Mouse (Mus musculus): ENCODE results near the gene Gm5773.
"Not testable (repeated sequence)": the region's sequence is repeated elsewhere in the genome, so short reads cannot be mapped to it uniquely, and the experiment has no call there.

Gm5773 gene

DNA sequence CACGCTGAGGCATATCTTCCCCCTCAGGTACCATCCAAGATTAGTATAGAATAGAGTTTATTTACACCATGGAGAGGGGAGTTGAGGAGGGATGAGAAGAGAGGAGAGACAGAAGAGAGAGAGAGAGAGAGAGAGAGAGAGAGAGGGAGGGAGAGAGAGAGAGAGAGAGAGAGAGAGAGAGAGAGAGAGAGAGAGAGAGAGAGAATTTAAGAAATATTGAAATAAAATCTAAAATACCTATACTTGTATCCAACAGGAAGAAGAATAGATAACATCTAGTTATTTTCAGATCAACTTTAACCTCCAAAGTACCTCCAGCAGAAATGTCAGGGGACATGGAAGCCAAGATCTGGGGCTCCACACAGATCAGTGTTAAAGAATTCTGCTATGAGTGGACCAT lies at the start of gene Gm5773:
TSS of gene Gm5773 (plus strand) at position 301 of the 400 bp plus-strand sequence.
- not testable (repeated sequence) for DNase-seq (ENCODE audit: low spot score in 2 of 2)

DNA sequence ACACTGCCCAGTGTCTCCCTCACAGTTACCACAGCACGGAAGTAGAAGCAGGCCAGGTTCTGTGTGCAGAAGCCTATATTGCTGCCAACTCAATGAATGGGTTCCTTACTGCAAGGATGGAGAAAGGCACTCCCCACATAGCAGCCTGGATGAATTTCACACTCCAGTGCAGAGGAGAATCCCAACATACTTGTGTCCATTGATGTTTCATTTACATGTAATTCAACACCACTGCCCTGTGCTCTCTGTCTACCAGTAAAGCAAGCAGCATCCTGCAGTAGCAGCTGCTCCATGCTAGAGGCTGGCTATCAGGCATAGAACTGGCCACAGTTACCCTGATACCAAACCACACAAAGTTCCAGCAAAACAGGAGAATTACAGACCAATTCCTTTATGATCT lies 27.3 kb upstream of the Gm5773 start:
- not testable (repeated sequence) for DNase-seq (ENCODE audit: low spot score in 2 of 2)

DNA sequence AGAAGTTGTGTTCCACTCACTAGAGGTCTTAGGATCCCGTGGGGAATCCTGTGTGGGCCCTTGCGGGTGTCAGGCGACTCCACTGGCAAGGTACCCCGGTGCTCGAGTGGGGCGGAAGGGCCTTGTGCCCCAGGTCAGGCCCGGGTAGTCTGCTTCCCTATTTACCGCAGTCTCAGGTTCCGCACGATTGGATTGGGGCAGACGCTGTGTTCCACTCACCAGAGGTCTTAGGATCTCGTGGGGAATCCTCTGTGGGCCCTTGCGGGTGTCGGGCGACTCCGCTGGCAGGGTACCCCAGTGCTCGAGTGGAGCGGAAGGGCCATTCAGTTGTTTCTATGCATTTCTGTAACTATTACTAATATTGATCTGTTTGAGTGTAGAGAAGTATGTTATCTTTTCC lies 18.8 kb upstream of the Gm5773 start:
- not testable (repeated sequence) for DNase-seq (ENCODE audit: low spot score in 2 of 2)

DNA sequence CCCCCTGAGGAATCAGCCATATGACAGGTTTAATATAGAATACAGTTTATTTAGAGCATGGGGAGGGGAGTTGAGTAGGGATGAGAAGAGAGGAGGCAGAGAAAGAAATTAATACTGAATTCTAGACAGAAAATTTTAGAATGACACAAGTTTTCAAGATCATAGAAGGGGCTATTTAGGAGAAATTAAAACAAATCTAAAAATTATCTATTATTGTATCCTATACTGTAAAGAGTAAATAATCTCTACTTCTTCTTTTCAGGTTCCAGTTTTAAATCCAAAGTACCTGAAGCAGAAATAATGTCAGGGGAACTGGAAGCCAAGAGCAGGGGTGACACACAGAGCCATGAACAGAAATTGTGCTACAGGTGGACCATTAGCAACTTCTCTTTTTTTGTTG lies 23.3 kb downstream of the Gm5773 start, which contains the start of gene Tdpoz4:
TSS of gene Tdpoz4 (plus strand) at position 301 of the 400 bp plus-strand sequence.
- not testable (repeated sequence) for DNase-seq (ENCODE audit: low spot score in 2 of 2)

GRCm38 (mm10) chr3:93813341-93813740 lies 40.5 kb downstream of the Gm5773 start:
- DNase-seq (ENCODE audit: low spot score in 2 of 2): not testable (repeated sequence)

Measured in natural killer cell, adult 2 months (primary cell).